Mouse (Mus musculus) intestine, postnatal 0 days (tissue): Measurements from ENCODE around the gene Klhl42. TPM values are rescaled to one million over a fixed set of nuclear protein-coding genes. Genes with fewer than 3 reads are reported as not detected.

Source experiments
- ATAC-seq: fragments of 200-750 bp; cut with Nextera tagmentation; 2 replicates; pipeline ENCODE4 v1.8.0; 2017; ENCODE audit warnings: mild to moderate bottlenecking, moderate TSS enrichment, moderate library complexity
- H3K27ac ChIP-seq: fragments of 300-500 bp; sonication (generic); 2 replicates; pipeline ENCODE4 v1.5.1; 2014; ENCODE audit warnings: mild to moderate bottlenecking, low read depth, low read length, moderate library complexity
- H3K27me3 ChIP-seq: fragments of 300-500 bp; sonication (generic); replicated peaks from 2 replicates; pipeline ENCODE4 v1.6.1; 2014; ENCODE audit warnings: low read length, mixed read lengths; ENCODE audit not compliant: control insufficient read depth, insufficient read depth
- H3K36me3 ChIP-seq: fragments of 300-500 bp; sonication (generic); 2 replicates; pipeline ENCODE4 v1.6.1; 2014; ENCODE audit warnings: mild to moderate bottlenecking, moderate library complexity; ENCODE audit not compliant: control insufficient read depth, insufficient read depth
- H3K4me1 ChIP-seq: fragments of 300-500 bp; sonication (generic); replicated peaks from 2 replicates; pipeline ENCODE4 v1.6.1; 2014; ENCODE audit warnings: antibody characterized with exemption, low read length, mixed read lengths; ENCODE audit not compliant: control insufficient read depth, insufficient read depth
- H3K4me2 ChIP-seq: fragments of 300-500 bp; sonication (generic); replicated peaks from 2 replicates; pipeline ENCODE4 v1.6.1; 2014; ENCODE audit warnings: low read depth, mild to moderate bottlenecking, moderate library complexity
- H3K4me3 ChIP-seq: fragments of 300-500 bp; sonication (generic); 2 replicates; pipeline ENCODE4 v1.5.1; 2014; ENCODE audit warnings: low read depth, low read length
- H3K9ac ChIP-seq: fragments of 300-500 bp; sonication (generic); 2 replicates; pipeline ENCODE4 v1.6.1; 2014; ENCODE audit warnings: mild to moderate bottlenecking, low read depth, low read length
- H3K9me3 ChIP-seq: fragments of 300-500 bp; sonication (generic); 2 replicates; pipeline ENCODE4 v1.6.1; 2016; ENCODE audit warnings: mixed run types; ENCODE audit not compliant: control insufficient read depth
- CTCF ChIP-seq: sonication (generic); IDR thresholded peaks from 2 replicates; pipeline ENCODE4 v1.5.1; 2016; ENCODE audit warnings: low read depth, mild to moderate bottlenecking, control low read depth, antibody characterized with exemption, moderate library complexity
- WGBS: fragments of 180-500 bp; shearing (Covaris S2); extraction: QIAGEN DNeasy Blood & Tissue Kit; methylation state at CpG from one replicate; pipeline ENCODE4 v1.1.7; 2014; 5-methylcytosine and 5-hydroxymethylcytosine counted together
- polyA plus RNA-seq: library from polyadenylated mRNA; unstranded; fragments of >200 nt; fragmentation: Nextera tagmentation; extraction: Ambion mirVana; gene quantifications from 2 replicates; pipeline ENCODE4 v1.2.1, GENCODE M21; 2015

Gene Klhl42
- polyA plus RNA-seq, 1 experiment from 2014 or later, result 3.2 TPM

- no peak overlapping the region for H3K9ac ChIP-seq
- H3K4me2 ChIP-seq, result no peak overlapping the region
- ATAC-seq, result no peak
- H3K4me1 ChIP-seq, result no peaks in the 10 kb centered on the region
- no peaks in the 10 kb centered on the region for H3K9me3 ChIP-seq
- no peaks in the 10 kb centered on the region for H3K36me3 ChIP-seq
- WGBS, result 93% methylated on average over 10 of the region's 10 CpGs
- no peak overlapping the region for H3K27ac ChIP-seq
- no peaks in the 10 kb centered on the region for H3K27me3 ChIP-seq
- TF ChIP-seq CTCF, result no peak
- no peak overlapping the region for H3K4me3 ChIP-seq
These were observed 36.1 kb downstream of the Klhl42 start for GRCm38 (mm10) chr6:147127239-147127638.

DNA sequence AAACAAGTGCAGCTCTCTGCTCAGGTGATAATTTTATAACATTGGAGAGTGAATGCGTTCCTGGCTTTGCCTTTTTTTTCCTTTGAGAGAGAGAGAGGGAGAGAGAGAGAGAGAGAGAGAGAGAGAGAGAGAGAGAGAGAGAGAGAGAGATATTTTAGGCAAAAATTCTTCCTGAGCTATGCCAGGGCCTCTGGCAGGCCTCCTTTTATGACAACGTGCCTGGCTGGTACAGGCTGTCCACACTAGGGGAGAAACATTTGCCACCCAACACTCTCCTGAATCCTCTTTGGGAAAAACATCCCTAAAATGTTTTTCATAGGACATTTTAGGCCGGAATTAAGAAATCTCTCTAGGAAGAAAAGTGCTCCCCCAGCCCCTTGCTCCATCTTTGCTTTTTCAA is 47.1 kb downstream of the Klhl42 start:
- Histone ChIP-seq H3K4me3 (no peak overlapping the region), H3K36me3 (no peaks in the 10 kb centered on the region), H3K27ac (no peak overlapping the region), H3K4me2 (no peak overlapping the region), H3K27me3 (no peaks in the 10 kb centered on the region), H3K9ac (no peak overlapping the region), H3K9me3 (no peaks in the 10 kb centered on the region), H3K4me1 (no peaks in the 10 kb centered on the region)
- no peak for TF ChIP-seq CTCF
- no peak for ATAC-seq
- WGBS, result 79% methylated on average over 3 of the region's 3 CpGs

DNA sequence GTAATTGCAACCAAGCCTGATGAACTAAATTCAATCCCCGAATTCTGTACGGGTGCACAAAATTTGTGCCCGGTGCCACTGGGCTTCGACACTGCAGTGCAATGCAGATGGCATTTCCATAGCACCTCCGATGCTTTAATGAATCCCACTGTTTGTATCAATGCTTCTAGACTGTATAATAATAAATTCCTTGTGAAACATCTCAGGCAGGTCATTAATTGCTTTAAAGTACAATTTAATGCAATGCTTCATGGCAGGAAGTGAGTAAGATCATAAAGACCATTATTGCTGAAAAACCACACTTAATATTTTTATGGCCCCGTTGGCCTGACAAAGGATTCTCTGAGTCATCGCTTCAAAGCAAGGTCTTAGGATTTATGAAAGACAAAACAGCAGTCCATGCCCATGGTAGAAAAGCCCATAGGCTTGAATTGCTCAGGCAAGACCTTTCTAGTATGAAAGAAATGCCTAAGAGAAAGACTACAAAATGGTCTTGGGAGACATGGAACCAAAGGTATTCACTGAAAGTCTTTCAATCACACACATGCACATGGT is 49.5 kb downstream of the Klhl42 start:
- Histone ChIP-seq H3K4me3 (no peak overlapping the region), H3K9ac (no peak overlapping the region), H3K9me3 (no peaks in the 10 kb centered on the region), H3K4me2 (no peak overlapping the region), H3K4me1 (no peaks in the 10 kb centered on the region), H3K27ac (no peak overlapping the region), H3K36me3 (no peaks in the 10 kb centered on the region), H3K27me3 (no peaks in the 10 kb centered on the region)
- peak; percentile 59 for ATAC-seq
- WGBS, result 56% methylated on average over 7 of the region's 7 CpGs
- no peak for TF ChIP-seq CTCF

GRCm38 (mm10) chr6:147144664-147145063 is 53.5 kb downstream of the Klhl42 start:
- no peak for TF ChIP-seq CTCF
- no peaks in the 10 kb centered on the region for H3K36me3 ChIP-seq

GRCm38 (mm10) chr6:147145277-147145676 is 54.1 kb downstream of the Klhl42 start:
- WGBS, result 36% methylated on average over 2 of the region's 2 CpGs
- no peak overlapping the region for H3K9ac ChIP-seq
- H3K4me3 ChIP-seq, result no peak overlapping the region
- H3K36me3 ChIP-seq, result no peaks in the 10 kb centered on the region
- peak; percentile 38; the same call in 1 of the 2 replicates for ATAC-seq
- H3K27ac ChIP-seq, result no peak overlapping the region
- TF ChIP-seq CTCF, result no peak
- no peaks in the 10 kb centered on the region for H3K27me3 ChIP-seq
- no peaks in the 10 kb centered on the region for H3K9me3 ChIP-seq
- H3K4me1 ChIP-seq, result no peaks in the 10 kb centered on the region
- H3K4me2 ChIP-seq, result no peak overlapping the region

More at GRCm38 (mm10) chr6:147144664-147145063, 53.5 kb downstream of the Klhl42 start:
- Histone ChIP-seq H3K27ac (no peak overlapping the region), H3K27me3 (no peaks in the 10 kb centered on the region), H3K9me3 (no peaks in the 10 kb centered on the region), H3K4me2 (no peak overlapping the region), H3K4me1 (no peaks in the 10 kb centered on the region), H3K9ac (no peak overlapping the region), H3K4me3 (no peak overlapping the region)
- no peak for ATAC-seq
- 91% methylated on average over 5 of the region's 5 CpGs for WGBS

GRCm38 (mm10) chr6:147145753-147146152 is 54.6 kb downstream of the Klhl42 start:
- Histone ChIP-seq H3K4me1 (no peaks in the 10 kb centered on the region), H3K9me3 (no peaks in the 10 kb centered on the region), H3K27me3 (no peaks in the 10 kb centered on the region), H3K4me2 (no peak overlapping the region), H3K9ac (no peak overlapping the region), H3K36me3 (no peaks in the 10 kb centered on the region), H3K27ac (no peak overlapping the region), H3K4me3 (no peak overlapping the region)
- ATAC-seq, result no peak
- no peak for TF ChIP-seq CTCF
- WGBS, result 63% methylated on average over 10 of the region's 10 CpGs

- no peak for TF ChIP-seq CTCF
- Histone ChIP-seq H3K9me3 (no peaks in the 10 kb centered on the region), H3K4me1 (no peaks in the 10 kb centered on the region), H3K4me2 (no peak overlapping the region), H3K27ac (no peak overlapping the region), H3K4me3 (no peak overlapping the region), H3K9ac (no peak overlapping the region), H3K36me3 (no peaks in the 10 kb centered on the region), H3K27me3 (no peaks in the 10 kb centered on the region)
- 53% methylated on average over 6 of the region's 6 CpGs for whole genome bisulfite sequencing
- ATAC-seq, result no peak
These were observed 59.9 kb downstream of the Klhl42 start for GRCm38 (mm10) chr6:147151069-147151468.
